ENCODE assay signal across 13 mouse cellular contexts in genomic region chr11:85885665-85886428, GRCm38 (mm10). TPM values are rescaled to one million over a fixed set of nuclear protein-coding genes. Genes with fewer than 3 reads are reported as not detected.
A peak's percentile ranks its signal among the peaks of the same experiment; 100 is the strongest.
DNase-seq lines count a peak whose midpoint lies in the region; ATAC-seq lines count a peak whose summit lies in the region.
"Had no signal": no experiment of that assay in that cellular context is flagged by ENCODE, and none has a peak within 500 bp of the region (broad histone marks: within the 10 kb centered on the region; RNA-seq: fewer than 3 reads in every experiment).

Gene Tbx4 (plus strand): TSS chr11:85886422.

- peak within 1 kb of the TSS; percentile 59 for H3K27ac ChIP-seq in heart, embryonic 10.5 days
- H3K27ac ChIP-seq in limb, embryonic 12.5 days, result peak within 1 kb of the TSS; percentile 95
- H3K27ac ChIP-seq in neural tube, embryonic 12.5 days, result no peak within 1 kb of the TSS

- peak within 1 kb of the TSS; percentile 49 for H3K4me3 ChIP-seq in heart, embryonic 10.5 days
- peak within 1 kb of the TSS; percentile 64 for H3K4me3 ChIP-seq in limb, embryonic 12.5 days (replicated peaks)
- H3K4me3 ChIP-seq in neural tube, embryonic 12.5 days, result no peak within 1 kb of the TSS

- H3K4me2 ChIP-seq in limb, embryonic 12.5 days, result peak within 1 kb of the TSS; percentile 80
- peak within 1 kb of the TSS; percentile 9; the same call in 1 of the 2 replicates for H3K4me2 ChIP-seq in neural tube, embryonic 12.5 days (replicated peaks)

- peak; percentile 74 for DNase-seq in heart, embryonic 10.5 days (ENCODE audit: low spot score)
- no peak for DNase-seq in heart, adult 11 months
- DNase-seq in retina, embryonic 14.5 days (ENCODE audit: low spot score), result peak; percentile 21
- DNase-seq in retina, postnatal 1 day, result no peak
- no peak for DNase-seq in left cerebral cortex, postnatal 4 days
- no peak for DNase-seq in adrenal gland, adult 18-20 months (ENCODE audit: low spot score in 2 of 2)
- DNase-seq: cerebellum, adult 11 months; heart, postnatal 10 days; kidney, postnatal 10 days; right cerebral cortex, postnatal 14 days; thymus, adult 18-20 months had no signal

- 9% methylated on average over 23 of the region's 28 CpGs for WGBS in heart, embryonic 10.5 days
- WGBS in limb, embryonic 12.5 days, result 12% methylated on average over 19 of the region's 28 CpGs
- 9% methylated on average over 21 of the region's 28 CpGs for WGBS in neural tube, embryonic 12.5 days

- H3K9me3 ChIP-seq in heart, embryonic 10.5 days, result no peaks in the 10 kb centered on the region
- no peaks in the 10 kb centered on the region for H3K9me3 ChIP-seq in limb, embryonic 12.5 days
- H3K9me3 ChIP-seq in neural tube, embryonic 12.5 days, result no peaks in the 10 kb centered on the region

- peaks cover 36% of the 10 kb centered on the region for H3K4me1 ChIP-seq in heart, embryonic 10.5 days
- peaks cover 36% of the 10 kb centered on the region for H3K4me1 ChIP-seq in limb, embryonic 12.5 days (replicated peaks)
- H3K4me1 ChIP-seq in neural tube, embryonic 12.5 days, result peaks cover 22% of the 10 kb centered on the region

- peak; percentile 68 for ATAC-seq in limb, embryonic 12.5 days (ENCODE audit: insufficient number of reproducible peaks, insufficient read depth, low FRiP score, low TSS enrichment, low read depth)
- 0 out of 2 replicates have a peak, but pooled peaks have one; percentile 25 for ATAC-seq in neural tube, embryonic 12.5 days (ENCODE audit: low FRiP score, low read depth)

- H3K36me3 ChIP-seq in heart, embryonic 10.5 days, result no peaks in the 10 kb centered on the region
- no peaks in the 10 kb centered on the region for H3K36me3 ChIP-seq in limb, embryonic 12.5 days
- H3K36me3 ChIP-seq in neural tube, embryonic 12.5 days, result no peaks in the 10 kb centered on the region

- peak within 1 kb of the TSS; percentile 96 for H3K9ac ChIP-seq in limb, embryonic 12.5 days (replicated peaks)
- H3K9ac ChIP-seq in neural tube, embryonic 12.5 days, result no peak within 1 kb of the TSS

- peaks cover 100% of the 10 kb centered on the region for H3K27me3 ChIP-seq in heart, embryonic 10.5 days (ENCODE audit: insufficient read depth, poor library complexity, severe bottlenecking)
- H3K27me3 ChIP-seq in limb, embryonic 12.5 days, result peaks cover 44% of the 10 kb centered on the region
- peaks cover 62% of the 10 kb centered on the region for H3K27me3 ChIP-seq in neural tube, embryonic 12.5 days (replicated peaks)

- intact Hi-C loops in left cerebral cortex, postnatal 4 days (cut with DNase I), result no loop called here

RNA-seq across cellular contexts. Expression of gene Tbx4, which starts in this region (rescaled TPM):
- 0.80 and 4.1 TPM in 2 replicates for polyA plus RNA-seq in heart, embryonic 10.5 days (2016; fragmentation: Nextera tagmentation; extraction: Ambion mirVana)
- polyA plus RNA-seq in limb, embryonic 12.5 days (2016; fragmentation: Nextera tagmentation; extraction: Ambion mirVana), result 39.2 and 44.0 TPM in 2 replicates
- polyA plus RNA-seq in neural tube, embryonic 12.5 days (2016; fragmentation: Nextera tagmentation; extraction: Ambion mirVana), result 0.39 and 0.61 TPM in 2 replicates
- total RNA-seq in left cerebral cortex, postnatal 4 days (2021), result under 1 TPM; 0.12 to 0.38 TPM
- not detected for total RNA-seq in adrenal gland, adult 18-20 months (2021)

Comparison
In these comparisons a context has a peak if more than half of its experiments do, and no peak if none do; other contexts are left out.
1. DNase-seq: peak in heart, embryonic 10.5 days (single experiment) and retina, embryonic 14.5 days (single experiment); none in heart, adult 11 months (single experiment), retina, postnatal 1 day (single experiment), left cerebral cortex, postnatal 4 days (single experiment) and adrenal gland, adult 18-20 months (0 of 2).
2. Peak in ATAC-seq and H3K4me2 ChIP-seq in neural tube, embryonic 12.5 days; RNA of the gene not detected or under 1 TPM.